Mouse (Mus musculus) limb, embryonic 12.5 days (tissue): ENCODE data around the gene Gm8180. TPM values are rescaled to one million over a fixed set of nuclear protein-coding genes. Genes with fewer than 3 reads are reported as not detected.
A peak's percentile ranks its signal among the peaks of the same experiment; 100 is the strongest.
"Not testable (repeated sequence)": the region's sequence is repeated elsewhere in the genome, so short reads cannot be mapped to it uniquely, and the experiment has no call there.

Source experiments
- ATAC-seq: fragments of 200-750 bp; cut with Nextera tagmentation; 2 replicates; pipeline ENCODE4 v1.8.0; 2017; ENCODE audit warnings: low read depth, moderate TSS enrichment; ENCODE audit not compliant: insufficient number of reproducible peaks, insufficient read depth, low FRiP score, low TSS enrichment
- H3K27ac ChIP-seq: fragments of 300-500 bp; sonication (generic); 2 replicates; pipeline ENCODE4 v1.5.1; 2016; ENCODE audit warnings: mild to moderate bottlenecking, moderate library complexity
- H3K27me3 ChIP-seq: fragments of 300-500 bp; sonication (generic); 2 replicates; pipeline ENCODE4 v1.6.1; 2016; ENCODE audit warnings: mild to moderate bottlenecking, moderate library complexity
- H3K36me3 ChIP-seq: fragments of 300-500 bp; sonication (generic); 2 replicates; pipeline ENCODE4 v1.6.1; 2016; ENCODE audit warnings: mild to moderate bottlenecking, moderate library complexity
- H3K4me1 ChIP-seq: fragments of 300-500 bp; sonication (generic); replicated peaks from 2 replicates; pipeline ENCODE4 v1.6.1; 2016
- H3K4me2 ChIP-seq: fragments of 300-500 bp; sonication (generic); 2 replicates; pipeline ENCODE4 v1.6.1; 2016; ENCODE audit warnings: mild to moderate bottlenecking, moderate library complexity
- H3K4me3 ChIP-seq: fragments of 300-500 bp; sonication (generic); replicated peaks from 2 replicates; pipeline ENCODE4 v1.5.1; 2016; ENCODE audit warnings: mild to moderate bottlenecking
- H3K9ac ChIP-seq: fragments of 300-500 bp; sonication (generic); replicated peaks from 2 replicates; pipeline ENCODE4 v1.6.1; 2016; ENCODE audit warnings: mild to moderate bottlenecking, moderate library complexity
- H3K9me3 ChIP-seq: fragments of 300-500 bp; sonication (generic); 2 replicates; pipeline ENCODE4 v1.6.1; 2016; ENCODE audit warnings: mild to moderate bottlenecking, moderate library complexity
- WGBS: fragments of 180-500 bp; shearing (Covaris S2); methylation state at CpG from one replicate; pipeline ENCODE4 v1.1.7; 2016; 5-methylcytosine and 5-hydroxymethylcytosine counted together
- polyA plus RNA-seq: library from polyadenylated mRNA; unstranded; fragments of >200 nt; fragmentation: Nextera tagmentation; extraction: Ambion mirVana; gene quantifications from 2 replicates; pipeline ENCODE4 v1.2.1, GENCODE M21; 2016

The Gm8180 gene
- polyA plus RNA-seq, result not detected in 2 replicates

GRCm38 (mm10) chr14:43784645-43785044 is at the start of gene Gm8180:
Gene Gm8180, minus strand, starts transcription at chr14:43784745.
- H3K27me3 ChIP-seq, H3K4me3 ChIP-seq, H3K4me1 ChIP-seq, H3K36me3 ChIP-seq, H3K27ac ChIP-seq, H3K4me2 ChIP-seq, H3K9me3 ChIP-seq, H3K9ac ChIP-seq, ATAC-seq: not testable (repeated sequence)
- 88% methylated on average over 3 of the region's 3 CpGs for WGBS

GRCm38 (mm10) chr14:43830385-43830784 is 45.8 kb upstream of the Gm8180 start:
- not testable (repeated sequence) for ATAC-seq, H3K4me3 ChIP-seq, H3K9me3 ChIP-seq, H3K4me1 ChIP-seq, H3K4me2 ChIP-seq, H3K27ac ChIP-seq, H3K27me3 ChIP-seq, H3K9ac ChIP-seq, H3K36me3 ChIP-seq
- WGBS, result 68% methylated on average over 1 of the region's 1 CpGs

- 91% methylated on average over 6 of the region's 6 CpGs for WGBS
- H3K4me1 ChIP-seq, H3K27me3 ChIP-seq: not testable (repeated sequence)
Observed at GRCm38 (mm10) chr14:43824176-43824575, 39.6 kb upstream of the Gm8180 start.

GRCm38 (mm10) chr14:43821869-43822268 is 37.3 kb upstream of the Gm8180 start:
- not testable (repeated sequence) for H3K27me3 ChIP-seq, H3K9me3 ChIP-seq, H3K4me3 ChIP-seq, H3K27ac ChIP-seq, ATAC-seq, H3K36me3 ChIP-seq, H3K9ac ChIP-seq, H3K4me2 ChIP-seq, H3K4me1 ChIP-seq
- WGBS, result 50% methylated on average over 1 of the region's 2 CpGs

More at GRCm38 (mm10) chr14:43824176-43824575, 39.6 kb upstream of the Gm8180 start:
- not testable (repeated sequence) for H3K9me3 ChIP-seq, H3K27ac ChIP-seq, H3K36me3 ChIP-seq, H3K4me3 ChIP-seq, H3K9ac ChIP-seq, ATAC-seq, H3K4me2 ChIP-seq

- not testable (repeated sequence) for H3K9me3 ChIP-seq, ATAC-seq, H3K36me3 ChIP-seq, H3K9ac ChIP-seq, H3K27me3 ChIP-seq, H3K4me1 ChIP-seq, H3K4me3 ChIP-seq, H3K27ac ChIP-seq, H3K4me2 ChIP-seq
- 79% methylated on average over 8 of the region's 9 CpGs for WGBS
Observed at GRCm38 (mm10) chr14:43812458-43812857, 27.9 kb upstream of the Gm8180 start.

- not testable (repeated sequence) for H3K4me1 ChIP-seq, H3K4me2 ChIP-seq, H3K27me3 ChIP-seq, H3K9ac ChIP-seq, H3K27ac ChIP-seq, H3K9me3 ChIP-seq, ATAC-seq, H3K36me3 ChIP-seq, H3K4me3 ChIP-seq
- WGBS, result 73% methylated on average over 4 of the region's 4 CpGs
Observed at GRCm38 (mm10) chr14:43808142-43808541, 23.6 kb upstream of the Gm8180 start.

GRCm38 (mm10) chr14:43804435-43804834 is 19.9 kb upstream of the Gm8180 start:
- not testable (repeated sequence) for H3K36me3 ChIP-seq, H3K4me3 ChIP-seq, H3K27ac ChIP-seq, ATAC-seq, H3K9me3 ChIP-seq, H3K4me1 ChIP-seq, H3K4me2 ChIP-seq, H3K27me3 ChIP-seq, H3K9ac ChIP-seq
- WGBS, result 21% methylated on average over 7 of the region's 7 CpGs

- WGBS, result 17% methylated on average over 22 of the region's 23 CpGs
- Histone ChIP-seq H3K4me3 (peak overlapping the region; percentile 18), H3K4me2 (peak overlapping the region; percentile 48)
- not testable (repeated sequence) for H3K9me3 ChIP-seq, H3K36me3 ChIP-seq, H3K9ac ChIP-seq, H3K4me1 ChIP-seq, H3K27me3 ChIP-seq, H3K27ac ChIP-seq
- peak; percentile 56 for ATAC-seq
Observed at GRCm38 (mm10) chr14:43796905-43797470, 12.4 kb upstream of the Gm8180 start.

- no peak overlapping the region; the same call in 1 of the 2 replicates for H3K9ac ChIP-seq
- H3K9me3 ChIP-seq, result no peaks in the 10 kb centered on the region
- no peak overlapping the region for H3K27ac ChIP-seq
- peak; percentile 75 for ATAC-seq
- H3K27me3 ChIP-seq, result no peaks in the 10 kb centered on the region
- H3K36me3 ChIP-seq, result no peaks in the 10 kb centered on the region
- peak overlapping the region; percentile 48 for H3K4me2 ChIP-seq
- 18% methylated on average over 14 of the region's 14 CpGs for WGBS
- no peaks in the 10 kb centered on the region for H3K4me1 ChIP-seq
- peak overlapping the region; percentile 18 for H3K4me3 ChIP-seq
Observed at GRCm38 (mm10) chr14:43796069-43796904, 11.7 kb upstream of the Gm8180 start.

GRCm38 (mm10) chr14:43793811-43794210 is 9.3 kb upstream of the Gm8180 start:
- not testable (repeated sequence) for H3K4me1 ChIP-seq, H3K4me2 ChIP-seq, H3K4me3 ChIP-seq, ATAC-seq, H3K27ac ChIP-seq, H3K36me3 ChIP-seq, H3K27me3 ChIP-seq, H3K9ac ChIP-seq, H3K9me3 ChIP-seq
- 82% methylated on average over 5 of the region's 5 CpGs for WGBS

- not testable (repeated sequence) for H3K36me3 ChIP-seq, H3K9ac ChIP-seq, H3K4me1 ChIP-seq, H3K4me2 ChIP-seq, H3K9me3 ChIP-seq, H3K27ac ChIP-seq, ATAC-seq, H3K4me3 ChIP-seq, H3K27me3 ChIP-seq
- WGBS, result 84% methylated on average over 4 of the region's 4 CpGs
Observed at GRCm38 (mm10) chr14:43747566-43747965, 37.0 kb downstream of the Gm8180 start, which contains the start of gene Gm6526. Gene Gm6526, plus strand, starts transcription at chr14:43747866.
